Mouse (Mus musculus) cerebellum, adult 2 months (tissue): ENCODE data around the gene Cuta. TPM values are rescaled to one million over a fixed set of nuclear protein-coding genes. Genes with fewer than 3 reads are reported as not detected.
A peak's percentile ranks its signal among the peaks of the same experiment; 100 is the strongest.

ENCODE experiments used
- DNase-seq, 2 experiments: peaks; one replicate each; pipeline ENCODE4 v3.0.0; 2021
- H3K27ac ChIP-seq: fragments of 200-500 bp; 2 replicates; pipeline ENCODE4 v1.5.1; 2012; ENCODE audit warnings: low read length, control low read depth, inconsistent platforms; ENCODE audit not compliant: insufficient read depth
- H3K27me3 ChIP-seq: fragments of 200-500 bp; 2 replicates; pipeline ENCODE4 v1.6.1; 2012; ENCODE audit warnings: inconsistent platforms, mild to moderate bottlenecking, low read length, moderate library complexity; ENCODE audit not compliant: control insufficient read depth, insufficient read depth
- H3K4me1 ChIP-seq: fragments of 200-500 bp; 2 replicates; pipeline ENCODE4 v1.6.1; 2011; ENCODE audit warnings: low read length; ENCODE audit not compliant: control insufficient read depth, insufficient read depth
- H3K4me3 ChIP-seq: fragments of 200-500 bp; replicated peaks from 2 replicates; pipeline ENCODE3; 2011; ENCODE audit warnings: mild to moderate bottlenecking, low read depth, low read length, control low read depth; ENCODE audit not compliant: insufficient read depth
- CTCF ChIP-seq: fragments of 200-500 bp; IDR thresholded peaks from 2 replicates; pipeline ENCODE4 v1.5.1; 2011; ENCODE audit warnings: low read depth, mild to moderate bottlenecking, control low read depth, low read length, moderate library complexity, borderline replicate concordance; ENCODE audit not compliant: insufficient read depth
- POLR2A ChIP-seq: fragments of 200-500 bp; IDR thresholded peaks from 2 replicates; pipeline ENCODE4 v1.6.1; 2011; ENCODE audit warnings: low read length, control low read depth, borderline replicate concordance; ENCODE audit not compliant: insufficient read depth
- WGBS: fragments of 180-500 bp; shearing (Covaris S2); methylation state at CpG from one replicate; pipeline ENCODE4 v1.1.7; 2018; 5-methylcytosine and 5-hydroxymethylcytosine counted together
- polyA plus RNA-seq: library from polyadenylated mRNA; depleted of rRNA; stranded (reverse); fragments of >200 nt; gene quantifications from 2 replicates; pipeline ENCODE4 v1.2.3, GENCODE M21; 2012; rRNA removed

The Cuta gene
- polyA plus RNA-seq, 1 experiment: 187 TPM

- no peak overlapping the region for H3K4me3 ChIP-seq
- no peak for TF ChIP-seq CTCF
- no peak for TF ChIP-seq POLR2A
- WGBS: 27% methylated on average over 3 of the region's 3 CpGs
- peaks cover 9% of the 10 kb centered on the region for H3K4me1 ChIP-seq
- no peak overlapping the region for H3K27ac ChIP-seq
- H3K27me3 ChIP-seq: no peaks in the 10 kb centered on the region
- DNase-seq: no peak
Measured at GRCm38 (mm10) chr17:26887926-26888325, 51.4 kb downstream of the Cuta start.

- Histone ChIP-seq H3K27me3 (no peaks in the 10 kb centered on the region), H3K4me3 (peak overlapping the region; percentile 66), H3K27ac (no peak overlapping the region), H3K4me1 (peaks cover 3% of the 10 kb centered on the region; the same call in 1 of the 2 replicates)
- 5% methylated on average over 30 of the region's 30 CpGs for WGBS
- DNase-seq: peak; percentile 80 to 85
- TF ChIP-seq POLR2A (no peak), CTCF (peak; percentile 94)
Measured at GRCm38 (mm10) chr17:26886047-26886749, 53.2 kb downstream of the Cuta start.

- H3K27ac ChIP-seq: no peak overlapping the region
- peak; percentile 75 for DNase-seq
- peak; percentile 50; the same call in 1 of the 2 replicates for TF ChIP-seq CTCF
- no peak for TF ChIP-seq POLR2A
- H3K4me1 ChIP-seq: peaks cover 3% of the 10 kb centered on the region; the same call in 1 of the 2 replicates
- WGBS: 19% methylated on average over 25 of the region's 25 CpGs
- peak overlapping the region; percentile 48 for H3K4me3 ChIP-seq
- H3K27me3 ChIP-seq: no peaks in the 10 kb centered on the region
Measured at GRCm38 (mm10) chr17:26884995-26885926, 54.1 kb downstream of the Cuta start.

Other genes with a start within 250 kb of the Cuta start
- 20.2 and 21.1 TPM in 2 replicates for gene Crebrf, start 223.9 kb downstream of the Cuta start, polyA plus RNA-seq
- 34.5 and 35.6 TPM in 2 replicates for gene Bnip1, start 158.5 kb downstream of the Cuta start, polyA plus RNA-seq
- gene Nkx2-5, start 94.6 kb downstream of the Cuta start, polyA plus RNA-seq: not detected in 2 replicates
- 5.9 and 6.6 TPM in 2 replicates for gene Kifc5b, start 22.5 kb downstream of the Cuta start, polyA plus RNA-seq
- 57.8 and 60.8 TPM in 2 replicates for gene Phf1, start 6.5 kb downstream of the Cuta start, polyA plus RNA-seq
- 55.9 and 62.5 TPM in 2 replicates for gene Syngap1, start 1.7 kb upstream of the Cuta start, polyA plus RNA-seq
- gene Zbtb9, start 33.6 kb upstream of the Cuta start, polyA plus RNA-seq: 13.9 and 14.7 TPM in 2 replicates
- gene Bak1, start 89.4 kb upstream of the Cuta start, polyA plus RNA-seq: 19.0 and 19.9 TPM in 2 replicates
- 6.5 and 7.6 TPM in 2 replicates for gene Itpr3, start 117.7 kb upstream of the Cuta start, polyA plus RNA-seq
- 316 and 330 TPM in 2 replicates for gene Uqcc2, start 194.3 kb upstream of the Cuta start, polyA plus RNA-seq
- 0.76 and 1.4 TPM in 2 replicates for gene Ip6k3, start 228.2 kb upstream of the Cuta start, polyA plus RNA-seq